Mouse (Mus musculus): Measurements from ENCODE around the gene Hes5. TPM values are rescaled to one million over a fixed set of nuclear protein-coding genes. Genes with fewer than 3 reads are reported as not detected.

Hes5 gene
- polyA plus RNA-seq, 1 experiment from 2014 or later = 135 TPM

DNA sequence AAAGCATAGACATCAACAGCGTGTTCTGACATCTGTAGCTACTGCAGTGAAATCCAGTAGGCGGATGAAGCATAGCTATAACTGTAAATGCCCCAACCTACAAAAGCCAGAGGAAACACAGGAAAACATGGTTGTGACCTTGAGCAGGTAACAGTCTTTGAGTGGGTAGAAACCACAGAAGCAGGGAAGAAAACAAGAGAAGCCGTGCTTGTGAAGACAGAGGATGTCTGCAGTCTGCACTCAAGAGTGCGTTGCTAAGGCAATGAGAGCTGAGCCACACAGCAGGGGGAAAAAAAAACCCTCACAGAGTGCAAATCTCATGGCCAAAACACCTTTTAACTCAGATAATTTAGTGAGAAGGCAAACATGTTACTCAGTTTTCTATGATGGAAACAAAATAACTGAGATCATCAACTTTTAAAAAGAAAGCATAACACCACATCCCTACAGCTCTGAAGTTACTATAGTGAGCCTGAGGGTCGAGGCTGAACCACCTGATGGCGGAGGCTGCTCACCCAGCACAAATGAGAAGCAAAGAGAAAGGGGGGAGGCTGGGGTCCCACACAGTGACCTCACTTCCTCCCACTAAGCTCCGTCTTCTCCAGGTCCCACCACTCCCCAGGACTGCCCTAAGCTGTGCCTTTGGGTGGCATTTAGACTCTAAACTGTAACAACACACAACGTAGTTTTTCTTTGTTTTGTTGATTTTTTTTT, 24.0 kb upstream of the Hes5 start:
- Histone ChIP-seq H3K4me2 (ENCODE audit: low read length) (no peak overlapping the region), H3K27me3 (ENCODE audit: control insufficient read depth, insufficient read depth, low read depth, low read length) (no peaks in the 10 kb centered on the region), H3K36me3 (ENCODE audit: control insufficient read depth, insufficient read depth, low read length) (no peaks in the 10 kb centered on the region), H3K4me1 (ENCODE audit: control insufficient read depth, insufficient read depth, low read length) (peaks cover 6% of the 10 kb centered on the region), H3K4me3 (ENCODE audit: low read depth, low read length) (no peak overlapping the region), H3K27ac (ENCODE audit: low read length) (peak overlapping the region; percentile 17; the same call in 1 of the 2 replicates), H3K9ac (ENCODE audit: low read depth, low read length) (no peak overlapping the region), H3K9me3 (replicated peaks; ENCODE audit: control insufficient read depth, low read length, poor library complexity, severe bottlenecking) (no peaks in the 10 kb centered on the region)
- 40% methylated on average over 8 of the region's 8 CpGs for WGBS
- ATAC-seq = no peak

- Histone ChIP-seq H3K36me3 (ENCODE audit: control insufficient read depth, insufficient read depth, low read length) (no peaks in the 10 kb centered on the region), H3K9ac (ENCODE audit: low read depth, low read length) (no peak overlapping the region), H3K27me3 (ENCODE audit: control insufficient read depth, insufficient read depth, low read depth, low read length) (no peaks in the 10 kb centered on the region), H3K9me3 (replicated peaks; ENCODE audit: control insufficient read depth, low read length, poor library complexity, severe bottlenecking) (no peaks in the 10 kb centered on the region), H3K4me3 (ENCODE audit: low read depth, low read length) (no peak overlapping the region), H3K27ac (ENCODE audit: low read length) (no peak overlapping the region), H3K4me1 (ENCODE audit: control insufficient read depth, insufficient read depth, low read length) (peaks cover 6% of the 10 kb centered on the region), H3K4me2 (ENCODE audit: low read length) (no peak overlapping the region)
- 93% methylated on average over 1 of the region's 1 CpGs for WGBS
- no peak for ATAC-seq
These were observed 23.0 kb upstream of the Hes5 start for GRCm38 (mm10) chr4:154937746-154938145.

GRCm38 (mm10) chr4:154940156-154940555, 20.6 kb upstream of the Hes5 start:
- no peak for ATAC-seq

GRCm38 (mm10) chr4:154941831-154942230, 18.9 kb upstream of the Hes5 start:
- Histone ChIP-seq H3K4me1 (ENCODE audit: control insufficient read depth, insufficient read depth, low read length) (peaks cover 12% of the 10 kb centered on the region), H3K36me3 (ENCODE audit: control insufficient read depth, insufficient read depth, low read length) (no peaks in the 10 kb centered on the region), H3K4me2 (ENCODE audit: low read length) (no peak overlapping the region), H3K9ac (ENCODE audit: low read depth, low read length) (no peak overlapping the region), H3K9me3 (replicated peaks; ENCODE audit: control insufficient read depth, low read length, poor library complexity, severe bottlenecking) (no peaks in the 10 kb centered on the region), H3K27ac (ENCODE audit: low read length) (no peak overlapping the region), H3K27me3 (ENCODE audit: control insufficient read depth, insufficient read depth, low read depth, low read length) (no peaks in the 10 kb centered on the region), H3K4me3 (ENCODE audit: low read depth, low read length) (no peak overlapping the region)
- no peak for ATAC-seq
- 97% methylated on average over 4 of the region's 5 CpGs for WGBS

More at GRCm38 (mm10) chr4:154940156-154940555, 20.6 kb upstream of the Hes5 start:
- no peak overlapping the region for H3K9ac ChIP-seq (ENCODE audit: low read depth, low read length)
- no peaks in the 10 kb centered on the region for H3K27me3 ChIP-seq (ENCODE audit: control insufficient read depth, insufficient read depth, low read depth, low read length)
- H3K4me3 ChIP-seq (ENCODE audit: low read depth, low read length) = no peak overlapping the region
- H3K27ac ChIP-seq (ENCODE audit: low read length) = no peak overlapping the region
- peaks cover 6% of the 10 kb centered on the region for H3K4me1 ChIP-seq (ENCODE audit: control insufficient read depth, insufficient read depth, low read length)
- WGBS = 88% methylated on average over 2 of the region's 2 CpGs
- H3K4me2 ChIP-seq (ENCODE audit: low read length) = no peak overlapping the region
- H3K36me3 ChIP-seq (ENCODE audit: control insufficient read depth, insufficient read depth, low read length) = no peaks in the 10 kb centered on the region
- no peaks in the 10 kb centered on the region for H3K9me3 ChIP-seq (replicated peaks; ENCODE audit: control insufficient read depth, low read length, poor library complexity, severe bottlenecking)

DNA sequence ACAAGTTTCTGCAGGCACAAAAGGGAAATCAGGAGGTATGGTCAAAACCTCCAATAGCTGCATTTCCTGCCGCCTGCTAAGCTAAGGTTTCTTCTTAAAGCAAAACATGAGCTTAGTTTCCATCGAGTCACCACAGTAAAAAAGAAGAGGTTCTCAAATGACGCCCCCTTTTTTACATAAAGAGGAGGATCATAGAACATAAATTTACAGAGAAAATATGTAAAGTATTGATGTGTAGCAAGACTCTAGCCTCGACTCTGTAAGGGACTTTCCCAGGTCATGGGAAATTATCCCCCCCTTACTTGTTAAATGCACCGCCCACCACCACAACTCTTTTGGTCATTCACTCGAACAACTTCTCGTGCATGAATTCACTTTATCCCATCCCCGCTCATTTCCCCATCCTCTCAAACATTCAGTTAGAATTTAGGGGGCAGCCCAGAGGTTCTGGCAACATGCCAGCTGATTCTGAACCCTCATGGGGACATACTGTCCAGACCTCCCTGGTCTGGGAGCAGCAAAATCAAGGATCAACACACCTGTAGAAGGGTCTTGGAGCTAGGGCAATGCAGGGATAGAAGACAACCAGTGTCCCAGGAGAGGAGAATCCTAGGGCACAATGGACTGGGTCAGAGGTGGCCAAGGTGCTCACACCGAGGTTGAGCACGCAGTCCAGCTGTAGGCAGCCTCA, 17.9 kb upstream of the Hes5 start:
- H3K27me3 ChIP-seq (ENCODE audit: control insufficient read depth, insufficient read depth, low read depth, low read length) = no peaks in the 10 kb centered on the region
- no peak for ATAC-seq
- WGBS = 90% methylated on average over 10 of the region's 10 CpGs

DNA sequence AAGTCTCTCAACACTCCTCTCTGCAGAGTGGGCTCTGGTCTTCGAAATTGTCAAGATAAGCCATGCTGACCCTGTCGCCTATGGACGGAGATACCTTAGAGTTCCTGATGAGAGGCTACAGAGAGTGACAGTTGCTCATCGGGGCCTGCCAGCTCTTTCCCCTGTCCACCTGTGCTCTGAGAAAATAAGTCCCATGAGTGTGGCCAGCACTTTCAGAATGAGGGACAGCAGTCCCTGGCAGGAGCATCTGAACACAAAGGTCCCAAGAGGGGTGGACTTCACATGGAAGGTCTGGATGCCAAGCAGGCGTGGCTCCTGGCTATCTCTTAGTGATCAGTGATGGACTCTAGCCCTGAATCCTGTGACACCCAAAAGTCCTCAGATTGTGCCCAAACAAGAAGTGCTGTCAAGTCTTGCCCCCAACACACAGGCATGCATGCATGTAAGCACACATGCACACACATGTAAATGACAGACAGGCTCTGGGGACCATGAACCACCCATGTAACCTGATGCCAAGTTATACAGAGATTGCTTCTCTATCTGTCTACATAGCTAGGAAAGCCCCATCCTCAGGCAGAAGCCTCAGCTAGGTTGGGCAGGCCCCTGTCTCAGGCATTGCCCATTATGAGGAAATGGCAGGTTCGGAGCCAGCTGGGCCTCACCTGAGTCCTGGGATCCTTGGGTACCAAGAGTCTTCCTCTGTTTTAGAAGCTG, 17.2 kb upstream of the Hes5 start:
- Histone ChIP-seq H3K4me3 (ENCODE audit: low read depth, low read length) (no peak overlapping the region), H3K9ac (ENCODE audit: low read depth, low read length) (no peak overlapping the region), H3K27ac (ENCODE audit: low read length) (no peak overlapping the region), H3K36me3 (ENCODE audit: control insufficient read depth, insufficient read depth, low read length) (no peaks in the 10 kb centered on the region), H3K9me3 (replicated peaks; ENCODE audit: control insufficient read depth, low read length, poor library complexity, severe bottlenecking) (no peaks in the 10 kb centered on the region), H3K4me2 (ENCODE audit: low read length) (no peak overlapping the region), H3K27me3 (ENCODE audit: control insufficient read depth, insufficient read depth, low read depth, low read length) (no peaks in the 10 kb centered on the region), H3K4me1 (ENCODE audit: control insufficient read depth, insufficient read depth, low read length) (peaks cover 12% of the 10 kb centered on the region)
- ATAC-seq = no peak
- 88% methylated on average over 6 of the region's 6 CpGs for WGBS

More for the DNA sequence above, 17.9 kb upstream of the Hes5 start:
- Histone ChIP-seq H3K36me3 (ENCODE audit: control insufficient read depth, insufficient read depth, low read length) (no peaks in the 10 kb centered on the region), H3K9me3 (replicated peaks; ENCODE audit: control insufficient read depth, low read length, poor library complexity, severe bottlenecking) (no peaks in the 10 kb centered on the region), H3K4me3 (ENCODE audit: low read depth, low read length) (no peak overlapping the region), H3K9ac (ENCODE audit: low read depth, low read length) (no peak overlapping the region), H3K4me2 (ENCODE audit: low read length) (no peak overlapping the region), H3K4me1 (ENCODE audit: control insufficient read depth, insufficient read depth, low read length) (peaks cover 12% of the 10 kb centered on the region), H3K27ac (ENCODE audit: low read length) (no peak overlapping the region)

DNA sequence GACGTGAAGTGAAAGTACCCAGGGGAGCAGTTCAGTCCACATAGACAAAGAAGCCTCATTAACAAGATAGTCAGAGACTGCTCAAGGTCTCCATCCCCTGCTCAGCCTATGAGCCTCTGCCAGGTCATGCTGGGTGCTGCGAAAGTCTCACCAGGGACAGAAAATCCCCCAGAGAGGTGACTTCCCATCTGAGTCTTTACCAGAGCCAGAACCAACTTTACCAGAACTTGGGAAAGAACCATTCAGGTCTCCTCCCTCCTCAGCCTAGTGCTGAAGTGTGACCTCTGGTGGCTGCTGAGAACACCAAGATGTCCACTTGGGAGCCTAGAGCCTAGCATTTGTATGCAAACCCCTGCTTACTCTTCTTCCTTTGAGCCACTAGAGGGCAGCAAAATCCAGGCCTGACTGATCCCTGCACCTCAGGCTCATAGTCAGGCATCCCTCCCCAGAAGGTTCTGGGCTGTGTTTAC, 16.6 kb upstream of the Hes5 start:
- Histone ChIP-seq H3K4me2 (ENCODE audit: low read length) (no peak overlapping the region), H3K4me3 (ENCODE audit: low read depth, low read length) (no peak overlapping the region), H3K9me3 (replicated peaks; ENCODE audit: control insufficient read depth, low read length, poor library complexity, severe bottlenecking) (no peaks in the 10 kb centered on the region), H3K9ac (ENCODE audit: low read depth, low read length) (no peak overlapping the region), H3K36me3 (ENCODE audit: control insufficient read depth, insufficient read depth, low read length) (no peaks in the 10 kb centered on the region), H3K27ac (ENCODE audit: low read length) (no peak overlapping the region), H3K27me3 (ENCODE audit: control insufficient read depth, insufficient read depth, low read depth, low read length) (no peaks in the 10 kb centered on the region), H3K4me1 (ENCODE audit: control insufficient read depth, insufficient read depth, low read length) (peaks cover 12% of the 10 kb centered on the region)
- peak; percentile 62; the same call in 1 of the 2 replicates for ATAC-seq
- WGBS = 16% methylated on average over 2 of the region's 2 CpGs

DNA sequence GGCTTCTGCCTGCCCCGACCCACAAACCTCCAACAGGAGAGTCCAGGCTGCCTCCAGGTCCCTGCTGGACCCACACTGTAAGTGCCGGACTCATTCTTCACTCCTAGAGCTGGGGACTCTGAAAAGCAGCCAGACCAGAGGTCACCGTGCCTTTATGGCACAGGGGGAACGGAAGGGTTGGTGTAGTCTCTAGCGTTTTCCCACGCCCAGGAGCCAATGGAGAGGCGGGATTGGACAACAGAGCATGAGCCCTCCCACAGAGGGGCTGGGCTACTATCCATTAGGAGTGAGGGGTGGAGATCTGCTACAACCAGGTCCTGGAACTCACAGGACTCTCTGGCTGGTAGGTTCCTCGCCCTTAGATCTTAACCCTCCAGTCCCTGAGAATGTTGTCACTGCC, 14.4 kb upstream of the Hes5 start:
- Histone ChIP-seq H3K4me2 (ENCODE audit: low read length) (peak overlapping the region; percentile 64), H3K9ac (ENCODE audit: low read depth, low read length) (peak overlapping the region; percentile 60), H3K9me3 (replicated peaks; ENCODE audit: control insufficient read depth, low read length, poor library complexity, severe bottlenecking) (no peaks in the 10 kb centered on the region), H3K27ac (ENCODE audit: low read length) (peak overlapping the region; percentile 74), H3K27me3 (ENCODE audit: control insufficient read depth, insufficient read depth, low read depth, low read length) (no peaks in the 10 kb centered on the region), H3K36me3 (ENCODE audit: control insufficient read depth, insufficient read depth, low read length) (no peaks in the 10 kb centered on the region), H3K4me3 (ENCODE audit: low read depth, low read length) (peak overlapping the region; percentile 35), H3K4me1 (ENCODE audit: control insufficient read depth, insufficient read depth, low read length) (peaks cover 12% of the 10 kb centered on the region)
- ATAC-seq = peak; percentile 83
- WGBS = under 1% methylated on average over 8 of the region's 8 CpGs
